Mouse (Mus musculus) megakaryocyte, embryonic 14.5 days (primary cell): ENCODE measurements around the gene Ltbp3.

ENCODE experiments used
- FLI1 ChIP-seq: IDR thresholded peaks from 2 replicates; pipeline ENCODE4 v1.6.1; 2012; ENCODE audit warnings: low read length, inconsistent platforms, mixed read lengths
- GATA1 ChIP-seq: IDR thresholded peaks from 3 replicates; pipeline ENCODE4 v1.6.1; 2012; ENCODE audit warnings: mixed read lengths, low read length, inconsistent platforms, borderline replicate concordance

DNA sequence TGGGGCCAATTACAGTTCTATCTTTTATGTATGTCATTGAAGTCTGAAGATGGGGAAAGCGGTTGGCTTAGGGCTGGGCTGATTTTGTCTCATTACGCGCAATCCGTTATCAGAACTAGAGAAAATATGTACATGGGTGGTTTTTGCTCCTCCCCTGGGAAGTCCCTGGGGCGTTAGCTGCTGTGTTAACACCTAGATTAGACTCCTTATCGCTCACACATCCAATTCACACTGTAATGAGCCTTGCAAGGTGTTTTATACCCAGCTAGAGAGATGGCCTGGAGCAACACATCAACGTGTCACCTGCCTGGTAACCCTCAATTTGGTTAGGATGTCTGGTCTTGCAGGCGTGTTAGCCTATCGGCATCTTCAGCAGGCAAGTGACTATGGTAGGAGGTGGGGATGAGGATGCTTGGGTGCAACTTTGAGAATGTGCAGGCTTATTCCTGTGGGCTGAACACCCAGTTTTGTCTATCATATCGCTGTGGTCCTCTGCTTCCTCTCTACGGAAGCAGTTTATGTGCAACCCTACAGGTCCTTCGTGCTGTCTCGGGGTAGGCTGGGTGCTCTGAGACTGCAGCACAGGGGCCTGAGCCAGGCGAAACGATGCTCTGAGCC is 13.6 kb upstream of the Ltbp3 start:
- TF ChIP-seq GATA1 (no peak), FLI1 (no peak)
